Mouse (Mus musculus) gastrocnemius, adult 18-20 months (tissue): ENCODE measurements around the gene Nrip1. TPM values are rescaled to one million over a fixed set of nuclear protein-coding genes. Genes with fewer than 3 reads are reported as not detected.

Source experiments
- DNase-seq: peaks from one replicate; pipeline ENCODE4 v3.0.0; 2021; ENCODE audit warnings: low spot score
- total RNA-seq, 2 experiments: library from RNA; stranded (reverse); gene quantifications; 2 replicates each; pipeline ENCODE4 v1.2.3; 2021

Nrip1 gene
- total RNA-seq, 2 experiments from 2014 or later = 32.8 to 45.6 TPM

- no peak for DNase-seq
These were observed 89.8 kb downstream of the Nrip1 start for GRCm38 (mm10) chr16:76283796-76284195.

GRCm38 (mm10) chr16:76281850-76282249, 91.8 kb downstream of the Nrip1 start:
- no peak for DNase-seq

GRCm38 (mm10) chr16:76280365-76280764, 93.3 kb downstream of the Nrip1 start:
- no peak for DNase-seq

- DNase-seq = no peak
These were observed 97.4 kb downstream of the Nrip1 start for GRCm38 (mm10) chr16:76276271-76276670.

GRCm38 (mm10) chr16:76275584-76275983, 98.0 kb downstream of the Nrip1 start:
- DNase-seq = no peak

GRCm38 (mm10) chr16:76275166-76275565, 98.5 kb downstream of the Nrip1 start:
- no peak for DNase-seq

GRCm38 (mm10) chr16:76266635-76267268, 106.9 kb downstream of the Nrip1 start:
- no peak for DNase-seq

GRCm38 (mm10) chr16:76265874-76266273, 107.8 kb downstream of the Nrip1 start:
- no peak for DNase-seq

- DNase-seq = no peak
These were observed 108.3 kb downstream of the Nrip1 start for GRCm38 (mm10) chr16:76265301-76265700.

- no peak for DNase-seq
These were observed 110.2 kb downstream of the Nrip1 start for GRCm38 (mm10) chr16:76263393-76263792.

GRCm38 (mm10) chr16:76260296-76260695, 113.3 kb downstream of the Nrip1 start:
- DNase-seq = no peak

GRCm38 (mm10) chr16:76251826-76252225, 121.8 kb downstream of the Nrip1 start:
- DNase-seq = no peak

GRCm38 (mm10) chr16:76249345-76250091, 124.1 kb downstream of the Nrip1 start:
- DNase-seq = no peak

- DNase-seq = no peak
These were observed 130.8 kb downstream of the Nrip1 start for GRCm38 (mm10) chr16:76242850-76243249.

- no peak for DNase-seq
These were observed 132.4 kb downstream of the Nrip1 start for GRCm38 (mm10) chr16:76241266-76241665.

GRCm38 (mm10) chr16:76239353-76239752, 134.3 kb downstream of the Nrip1 start:
- no peak for DNase-seq

GRCm38 (mm10) chr16:76238784-76239183, 134.8 kb downstream of the Nrip1 start:
- DNase-seq = no peak
